Mouse (Mus musculus) heart, embryonic 10.5 days (tissue): Measurements from ENCODE around the gene Commd2. TPM values are rescaled to one million over a fixed set of nuclear protein-coding genes. Genes with fewer than 3 reads are reported as not detected.

Experiments used
- DNase-seq: peaks from one replicate; pipeline ENCODE4 v3.0.0-alpha.2; 2017; ENCODE audit warnings: low spot score
- H3K27ac ChIP-seq: fragments of 300-500 bp; sonication (generic); 2 replicates; pipeline ENCODE4 v1.5.1; 2016; ENCODE audit warnings: mild to moderate bottlenecking
- H3K27me3 ChIP-seq: fragments of 300-500 bp; sonication (generic); 2 replicates; pipeline ENCODE4 v1.6.1; 2016; ENCODE audit warnings: mild to moderate bottlenecking; ENCODE audit not compliant: poor library complexity, insufficient read depth, severe bottlenecking
- H3K36me3 ChIP-seq: fragments of 300-500 bp; sonication (generic); 2 replicates; pipeline ENCODE4 v1.6.1; 2016; ENCODE audit warnings: mild to moderate bottlenecking, moderate library complexity
- H3K4me1 ChIP-seq: fragments of 300-500 bp; sonication (generic); 2 replicates; pipeline ENCODE4 v1.6.1; 2016; ENCODE audit warnings: mild to moderate bottlenecking
- H3K4me3 ChIP-seq: fragments of 300-500 bp; sonication (generic); 2 replicates; pipeline ENCODE4 v1.5.1; 2016; ENCODE audit warnings: mild to moderate bottlenecking, moderate library complexity
- H3K9me3 ChIP-seq: fragments of 300-500 bp; sonication (generic); 2 replicates; pipeline ENCODE4 v1.6.1; 2016; ENCODE audit warnings: mild to moderate bottlenecking, moderate library complexity
- WGBS: fragments of 180-500 bp; shearing (Covaris S2); methylation state at CpG from one replicate; pipeline ENCODE4 v1.1.7; 2016; 5-methylcytosine and 5-hydroxymethylcytosine counted together
- polyA plus RNA-seq: library from polyadenylated mRNA; unstranded; fragments of >200 nt; fragmentation: Nextera tagmentation; extraction: Ambion mirVana; gene quantifications from 2 replicates; pipeline ENCODE4 v1.2.1, GENCODE M21; 2016

Gene Commd2
- polyA plus RNA-seq: 55.2 and 70.2 TPM in 2 replicates

DNA sequence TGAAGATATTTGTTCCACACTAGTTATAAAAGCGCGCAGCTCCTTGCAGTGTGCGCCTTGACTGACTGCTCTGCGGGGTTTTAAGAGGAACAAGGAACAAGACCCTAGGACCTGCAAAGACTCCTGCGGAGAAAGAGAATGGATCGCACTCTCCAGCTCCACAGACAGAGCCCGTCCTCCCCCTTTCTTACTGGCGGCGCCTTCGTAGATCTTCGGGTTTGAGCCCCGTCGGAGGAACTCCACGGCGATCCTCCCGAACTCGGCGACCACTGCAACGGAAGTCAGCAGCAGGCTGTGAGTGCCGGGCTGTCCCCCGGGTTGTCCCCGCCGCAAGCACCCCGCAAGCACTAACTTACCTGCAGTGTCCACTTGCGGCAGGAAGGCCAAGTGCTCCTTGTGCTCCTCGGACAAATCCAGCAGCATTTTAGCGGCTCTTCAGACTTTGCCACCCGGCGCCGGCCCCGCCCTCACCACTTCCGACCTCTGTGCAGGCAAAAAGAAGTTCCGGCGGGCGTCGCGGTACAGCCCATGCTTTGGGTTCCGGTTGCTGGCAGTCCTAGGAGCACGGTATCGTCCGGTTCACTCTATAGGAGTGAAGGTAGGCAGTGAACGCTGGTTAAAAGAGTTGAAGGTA, at the start of gene Commd2:
TSS of gene Commd2 (minus strand) at position 485 of the 634 bp plus-strand sequence.
- Histone ChIP-seq H3K4me3 (peak within 1 kb of the TSS; percentile 90), H3K27ac (peak within 1 kb of the TSS; percentile 94), H3K4me1 (0 out of 2 replicates have a peak, but pooled peaks cover 4% of the 10 kb centered on the region), H3K9me3 (no peaks in the 10 kb centered on the region), H3K27me3 (no peaks in the 10 kb centered on the region), H3K36me3 (peaks cover 13% of the 10 kb centered on the region)
- under 1% methylated on average over 42 of the region's 42 CpGs for WGBS
- peak; percentile 93 for DNase-seq

DNA sequence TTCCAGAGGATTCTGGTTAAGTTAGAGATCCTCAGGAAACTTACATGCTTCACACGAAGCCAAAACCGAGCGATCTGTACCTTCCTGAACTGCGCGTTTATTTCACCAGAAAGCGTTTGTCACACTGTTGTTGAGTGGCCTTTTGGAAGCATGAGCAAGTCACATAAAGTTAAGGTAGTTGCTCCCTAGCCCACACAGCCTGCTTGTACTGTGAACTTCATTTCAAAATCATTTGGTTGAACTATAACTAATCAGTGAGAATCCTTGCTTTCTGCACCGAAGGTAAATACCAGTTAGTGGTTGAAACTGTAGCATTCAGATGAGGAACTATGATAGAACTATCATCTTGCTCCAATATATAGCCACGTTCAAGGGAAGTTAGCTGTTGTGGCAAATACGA, 45.3 kb upstream of the Commd2 start:
- DNase-seq: no peak
- Histone ChIP-seq H3K9me3 (no peaks in the 10 kb centered on the region), H3K36me3 (no peaks in the 10 kb centered on the region), H3K27ac (no peak overlapping the region), H3K4me3 (no peak overlapping the region), H3K4me1 (no peaks in the 10 kb centered on the region), H3K27me3 (no peaks in the 10 kb centered on the region)
- 91% methylated on average over 9 of the region's 9 CpGs for WGBS

DNA sequence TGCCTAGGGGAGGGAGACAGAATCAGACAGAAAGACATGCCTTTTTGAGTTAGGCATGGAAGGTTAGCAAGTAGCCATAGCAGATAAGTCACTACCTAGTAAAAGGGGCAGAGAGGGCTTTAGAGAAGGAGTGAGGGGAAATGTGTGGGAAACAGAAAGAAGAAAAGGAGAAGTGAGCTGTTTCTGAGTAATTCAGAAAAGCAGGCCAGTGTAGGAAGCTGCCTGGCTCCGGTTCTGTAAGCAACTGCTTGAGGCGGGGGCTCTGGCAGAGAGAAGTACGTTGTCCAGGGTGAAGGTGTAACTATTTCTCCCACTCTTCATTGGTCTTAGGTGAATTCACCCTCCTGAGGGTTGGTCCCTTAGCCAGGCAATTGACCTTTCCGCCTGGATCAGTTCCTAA, 44.7 kb upstream of the Commd2 start:
- no peaks in the 10 kb centered on the region for H3K27me3 ChIP-seq
- no peak for DNase-seq
- WGBS: 88% methylated on average over 4 of the region's 4 CpGs
- H3K36me3 ChIP-seq: no peaks in the 10 kb centered on the region
- no peaks in the 10 kb centered on the region for H3K9me3 ChIP-seq
- H3K4me3 ChIP-seq: no peak overlapping the region
- H3K4me1 ChIP-seq: no peaks in the 10 kb centered on the region
- H3K27ac ChIP-seq: no peak overlapping the region

DNA sequence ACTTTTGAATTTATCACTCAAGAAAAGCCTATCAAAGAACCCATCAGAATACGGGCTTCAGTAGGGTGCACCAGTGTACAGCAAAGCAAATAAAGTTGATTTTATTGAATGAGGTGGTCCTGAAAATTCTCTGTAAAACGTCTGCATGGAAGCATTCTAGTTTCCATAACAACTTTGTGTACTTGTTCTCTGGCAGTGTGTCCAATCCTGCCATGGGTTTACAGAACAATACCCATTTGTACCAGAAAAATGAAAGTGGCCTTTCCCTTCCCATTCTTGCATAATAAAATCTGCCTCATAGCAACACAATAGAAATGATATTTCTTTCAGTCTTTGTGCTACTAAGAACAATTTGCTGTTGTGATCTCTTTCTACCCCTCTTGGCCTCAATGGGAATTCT, 41.2 kb upstream of the Commd2 start, which contains the start of gene Ankub1:
TSS of gene Ankub1 (minus strand) at position 81 of the 400 bp plus-strand sequence.
- Histone ChIP-seq H3K27me3 (no peaks in the 10 kb centered on the region), H3K4me3 (no peak within 1 kb of the TSS), H3K9me3 (no peaks in the 10 kb centered on the region), H3K36me3 (no peaks in the 10 kb centered on the region), H3K4me1 (no peaks in the 10 kb centered on the region), H3K27ac (no peak within 1 kb of the TSS)
- 72% methylated on average over 2 of the region's 2 CpGs for WGBS
- no peak for DNase-seq

DNA sequence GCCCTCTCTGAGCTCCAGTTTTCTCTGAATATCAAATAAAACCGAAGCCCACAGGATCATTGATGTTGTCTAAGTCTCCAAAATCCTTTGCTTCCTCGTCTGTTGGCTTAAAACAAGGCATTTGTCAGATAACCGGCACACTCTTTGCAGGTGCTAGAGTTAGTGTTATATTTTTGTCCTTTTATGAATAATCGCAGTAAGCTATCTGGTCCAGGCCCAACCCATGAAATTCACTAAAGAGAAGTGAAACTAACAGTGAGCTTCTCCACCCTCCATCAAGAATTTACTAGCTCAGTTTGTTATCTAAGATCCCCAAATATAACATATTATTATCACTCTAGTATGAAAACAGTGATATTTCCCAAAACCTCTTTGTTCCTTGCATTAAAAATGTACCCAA, 40.3 kb upstream of the Commd2 start:
- no peak for DNase-seq
- Histone ChIP-seq H3K36me3 (no peaks in the 10 kb centered on the region), H3K4me1 (no peaks in the 10 kb centered on the region), H3K27me3 (no peaks in the 10 kb centered on the region), H3K4me3 (no peak overlapping the region), H3K27ac (no peak overlapping the region), H3K9me3 (no peaks in the 10 kb centered on the region)
- 80% methylated on average over 4 of the region's 4 CpGs for WGBS

DNA sequence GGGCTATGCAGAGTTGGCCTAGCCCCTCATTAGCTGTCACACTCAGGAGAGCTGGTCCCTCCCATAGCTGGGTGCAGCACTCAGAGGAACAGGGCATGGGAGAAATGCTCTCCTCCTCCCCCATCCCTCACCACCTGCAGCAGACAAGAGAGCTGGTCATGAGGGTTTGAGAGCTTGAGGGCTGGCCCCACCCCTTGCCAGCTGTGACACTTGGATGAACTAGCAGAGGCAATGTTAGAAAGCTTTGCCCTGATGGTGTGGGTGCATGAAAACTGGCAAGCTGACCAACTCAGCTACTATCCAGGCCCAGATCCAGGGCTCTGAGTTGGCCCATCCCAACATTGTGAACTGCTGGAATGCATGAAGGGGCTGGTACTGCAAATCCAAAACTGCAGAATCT, 26.3 kb upstream of the Commd2 start:
- H3K27me3 ChIP-seq: no peaks in the 10 kb centered on the region
- no peaks in the 10 kb centered on the region for H3K4me1 ChIP-seq
- H3K4me3 ChIP-seq: no peak overlapping the region
- H3K36me3 ChIP-seq: no peaks in the 10 kb centered on the region
- H3K27ac ChIP-seq: no peak overlapping the region
- DNase-seq: no peak
- no peaks in the 10 kb centered on the region for H3K9me3 ChIP-seq

DNA sequence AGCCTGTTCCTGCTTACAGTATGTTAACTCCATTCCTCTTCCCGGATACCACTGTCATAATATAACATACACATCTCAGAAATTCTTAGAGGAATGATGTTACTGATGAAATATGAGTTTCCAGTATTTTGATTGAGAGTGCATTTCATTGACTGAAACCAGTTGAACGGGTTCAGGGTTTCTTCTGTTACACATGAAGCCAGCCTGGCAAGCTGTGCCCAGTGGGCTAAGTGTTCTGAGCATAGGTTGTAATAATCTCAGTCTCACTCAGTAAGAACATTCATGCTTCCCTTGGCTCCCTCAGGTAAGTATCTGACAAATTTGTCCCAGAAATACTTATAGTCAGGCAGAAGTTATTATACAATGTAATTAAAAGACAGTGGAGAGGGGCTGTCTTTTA, 22.6 kb upstream of the Commd2 start:
- H3K36me3 ChIP-seq: no peaks in the 10 kb centered on the region
- WGBS: 78% methylated on average over 2 of the region's 2 CpGs
- H3K4me1 ChIP-seq: no peaks in the 10 kb centered on the region
- no peak for DNase-seq
- H3K9me3 ChIP-seq: no peaks in the 10 kb centered on the region
- H3K27ac ChIP-seq: no peak overlapping the region
- H3K4me3 ChIP-seq: no peak overlapping the region
- no peaks in the 10 kb centered on the region for H3K27me3 ChIP-seq

DNA sequence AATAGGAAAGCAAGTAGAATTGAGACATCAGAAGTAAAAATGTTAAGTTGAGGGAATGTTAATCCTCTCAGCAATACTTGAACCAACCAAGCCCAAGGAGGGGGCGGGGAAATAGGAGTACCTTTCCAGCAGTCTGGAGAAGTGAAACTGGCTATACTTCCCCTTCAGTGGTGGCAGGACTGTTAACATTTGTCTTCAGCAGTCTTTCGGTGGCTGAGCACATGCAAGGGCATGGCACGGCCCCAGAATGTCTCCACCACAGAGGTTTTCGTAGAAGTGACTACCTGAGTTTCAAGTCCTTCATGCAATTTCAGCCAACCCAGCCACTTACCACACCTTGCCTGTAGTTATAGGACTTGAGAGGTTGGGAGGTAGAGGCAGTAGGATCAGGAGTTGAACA, 22.1 kb upstream of the Commd2 start:
- Histone ChIP-seq H3K27me3 (no peaks in the 10 kb centered on the region), H3K4me3 (no peak overlapping the region), H3K36me3 (no peaks in the 10 kb centered on the region), H3K4me1 (no peaks in the 10 kb centered on the region), H3K9me3 (no peaks in the 10 kb centered on the region), H3K27ac (no peak overlapping the region)
- 81% methylated on average over 4 of the region's 4 CpGs for WGBS
- no peak for DNase-seq

DNA sequence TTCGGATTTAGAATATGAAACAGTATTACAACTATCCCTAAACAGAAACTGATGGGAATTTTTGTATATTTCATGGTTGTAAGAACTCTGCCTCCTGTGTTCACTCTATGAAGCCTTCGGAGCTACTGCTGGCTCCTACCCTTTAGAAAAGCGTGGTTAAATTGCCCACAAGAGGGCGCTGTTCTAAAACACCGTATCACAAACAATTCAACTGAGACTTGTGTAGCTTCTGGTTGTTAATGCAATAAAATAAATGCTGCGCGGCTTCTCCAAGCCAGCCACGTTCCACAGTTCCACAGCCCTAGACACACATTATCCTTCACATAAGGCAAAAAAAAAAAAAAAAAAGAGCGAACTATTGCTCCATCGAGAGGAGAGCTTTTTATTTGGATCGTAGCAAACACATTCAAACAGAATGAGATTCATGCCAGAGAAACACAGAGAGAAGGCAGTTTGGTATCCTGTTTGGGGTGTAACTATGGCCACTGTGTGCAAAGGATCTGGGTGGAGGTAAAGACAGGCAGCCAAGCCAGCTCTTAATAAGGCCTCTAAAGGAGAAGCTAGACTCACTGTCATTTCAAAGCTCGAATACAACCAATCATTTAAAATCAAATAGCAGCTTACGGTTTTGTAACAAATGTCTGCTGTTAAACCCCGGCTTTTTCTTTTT, 15.7 kb upstream of the Commd2 start:
- peak; percentile 82 for DNase-seq
- 33% methylated on average over 14 of the region's 14 CpGs for WGBS
- peak overlapping the region; percentile 32; the same call in 1 of the 2 replicates for H3K4me3 ChIP-seq
- H3K27me3 ChIP-seq: no peaks in the 10 kb centered on the region
- H3K27ac ChIP-seq: no peak overlapping the region
- no peaks in the 10 kb centered on the region for H3K36me3 ChIP-seq
- H3K4me1 ChIP-seq: no peaks in the 10 kb centered on the region
- H3K9me3 ChIP-seq: no peaks in the 10 kb centered on the region

DNA sequence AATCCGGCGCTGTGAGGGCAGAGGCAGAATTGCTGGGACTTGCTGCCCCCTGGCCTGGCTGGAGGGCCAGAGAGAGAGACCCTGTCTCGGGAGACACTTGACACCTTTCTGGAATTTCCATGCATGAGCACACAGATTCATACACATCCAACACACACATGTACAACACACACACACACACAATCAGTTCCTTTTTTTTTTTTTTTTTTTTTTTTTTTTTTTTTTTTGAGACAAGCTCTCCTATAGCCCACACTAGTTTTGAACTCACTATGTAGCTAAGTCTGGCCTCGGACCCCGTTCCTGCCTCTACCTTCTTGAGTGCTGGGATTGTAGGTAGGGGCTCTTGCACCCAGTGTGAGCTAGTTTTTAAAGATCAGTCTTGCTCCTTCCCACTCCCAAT, 14.4 kb upstream of the Commd2 start:
- no peaks in the 10 kb centered on the region for H3K36me3 ChIP-seq
- H3K27me3 ChIP-seq: no peaks in the 10 kb centered on the region
- H3K4me1 ChIP-seq: no peaks in the 10 kb centered on the region
- H3K9me3 ChIP-seq: no peaks in the 10 kb centered on the region
- DNase-seq: no peak
- H3K4me3 ChIP-seq: no peak overlapping the region
- no peak overlapping the region for H3K27ac ChIP-seq
- 85% methylated on average over 5 of the region's 5 CpGs for whole genome bisulfite sequencing

DNA sequence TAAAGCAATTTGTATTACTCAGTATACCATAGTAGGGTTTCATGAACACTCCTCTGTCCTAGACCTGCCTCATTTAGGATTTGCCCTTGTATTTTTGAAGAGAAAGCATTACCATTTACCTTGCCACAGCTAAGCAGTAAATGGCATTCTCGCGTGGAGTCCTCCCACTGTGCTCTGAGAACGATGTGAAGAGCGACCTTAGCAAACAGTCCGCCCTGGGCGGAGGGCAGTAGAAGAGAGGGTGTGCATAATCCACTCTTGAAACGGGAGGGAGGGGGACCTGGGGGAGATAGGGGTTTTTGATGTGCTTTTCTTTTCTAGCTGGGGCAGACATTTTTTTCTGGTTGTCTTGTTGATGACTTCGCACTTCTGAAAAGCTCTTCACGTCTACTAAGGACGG, 13.2 kb upstream of the Commd2 start:
- Histone ChIP-seq H3K27me3 (no peaks in the 10 kb centered on the region), H3K36me3 (no peaks in the 10 kb centered on the region), H3K27ac (no peak overlapping the region), H3K4me3 (no peak overlapping the region), H3K9me3 (no peaks in the 10 kb centered on the region), H3K4me1 (no peaks in the 10 kb centered on the region)
- 64% methylated on average over 10 of the region's 10 CpGs for WGBS
- DNase-seq: no peak

DNA sequence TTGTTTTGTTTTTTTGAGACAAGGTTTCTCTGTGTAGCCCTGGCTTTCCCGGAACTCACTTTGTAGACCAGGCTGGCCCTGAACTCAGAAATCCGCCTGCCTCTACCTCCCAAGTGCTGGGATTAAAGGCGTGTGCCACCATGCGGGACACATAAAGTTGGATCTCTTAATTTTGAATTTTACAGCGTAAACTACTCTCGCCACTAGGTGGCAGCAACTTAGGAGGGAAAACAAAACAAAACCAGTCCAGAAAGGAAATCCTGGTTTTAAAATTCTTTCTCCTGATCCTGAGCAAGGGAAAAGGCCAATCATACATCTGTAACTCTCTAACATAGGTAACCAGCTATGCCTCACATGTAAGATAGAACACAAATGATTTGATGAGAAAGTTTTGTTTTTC, 12.2 kb upstream of the Commd2 start:
- H3K36me3 ChIP-seq: no peaks in the 10 kb centered on the region
- H3K4me1 ChIP-seq: no peaks in the 10 kb centered on the region
- H3K9me3 ChIP-seq: no peaks in the 10 kb centered on the region
- DNase-seq: no peak
- no peaks in the 10 kb centered on the region for H3K27me3 ChIP-seq
- no peak overlapping the region for H3K4me3 ChIP-seq
- H3K27ac ChIP-seq: no peak overlapping the region
- WGBS: 29% methylated on average over 6 of the region's 6 CpGs

DNA sequence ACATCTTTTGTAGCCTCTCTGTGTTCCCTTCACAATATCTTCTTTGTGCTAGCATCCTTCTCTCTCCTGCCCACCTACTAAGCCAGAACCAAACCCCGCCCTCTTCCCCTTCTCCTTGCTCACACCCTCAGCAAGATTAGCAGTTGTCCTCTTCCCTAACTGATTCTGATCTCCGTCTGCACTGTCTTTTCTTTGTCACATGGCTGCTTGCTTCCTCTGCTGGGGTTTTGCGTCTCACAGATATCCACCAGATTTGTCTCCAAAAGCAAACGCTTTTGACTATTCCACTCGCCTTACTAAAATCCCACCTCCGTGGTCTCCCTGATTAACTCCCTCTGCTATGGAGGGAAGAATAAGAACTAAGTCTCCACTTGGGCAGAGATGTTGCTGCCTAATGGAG, 7.1 kb upstream of the Commd2 start:
- Histone ChIP-seq H3K36me3 (no peaks in the 10 kb centered on the region), H3K27me3 (no peaks in the 10 kb centered on the region), H3K4me3 (no peak overlapping the region), H3K4me1 (no peaks in the 10 kb centered on the region), H3K27ac (no peak overlapping the region), H3K9me3 (no peaks in the 10 kb centered on the region)
- no peak for DNase-seq
- WGBS: 58% methylated on average over 6 of the region's 6 CpGs
